Mouse (Mus musculus): ENCODE data around the gene Cacnb4.

Cacnb4 gene

DNA sequence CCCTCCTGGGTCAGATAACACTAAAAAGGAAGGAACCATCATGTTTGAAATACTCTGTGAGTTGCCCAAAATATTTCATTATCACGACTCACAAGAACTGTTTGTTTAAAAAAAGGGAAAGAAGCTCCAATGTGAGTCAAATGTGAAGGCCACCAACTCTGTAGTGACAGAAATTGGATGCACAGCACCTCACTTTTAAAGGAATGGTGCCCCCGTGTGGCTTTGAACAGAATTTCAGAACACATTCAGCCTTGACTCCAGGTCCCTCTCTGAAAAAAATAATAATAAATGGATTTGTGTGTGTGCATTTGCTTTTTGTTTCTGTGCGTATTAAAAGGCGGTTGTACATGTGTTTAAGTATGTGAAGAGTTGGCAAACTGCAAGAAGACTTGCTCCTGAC is 71.3 kb downstream of the Cacnb4 start:
- DNase-seq (ENCODE audit: low read depth, low spot score), result peak; percentile 66

DNA sequence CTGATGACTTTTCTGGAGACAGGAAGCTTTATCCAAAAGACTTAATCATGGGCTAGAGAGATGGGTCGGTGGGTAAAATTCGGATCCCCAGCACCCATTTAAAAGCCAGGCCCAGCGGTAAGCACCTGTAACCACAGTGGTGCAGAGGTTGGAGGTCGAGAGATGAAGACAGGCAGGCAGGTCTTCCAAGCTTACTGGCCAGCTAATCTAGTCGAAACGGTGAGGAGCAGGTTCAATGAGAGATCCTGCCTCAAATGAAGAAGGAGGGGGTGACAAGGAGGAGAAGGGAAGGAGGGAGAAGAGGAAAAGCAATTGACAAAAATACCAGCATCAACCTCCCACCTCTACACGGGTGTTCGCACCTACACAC is 72.0 kb downstream of the Cacnb4 start:
- DNase-seq (ENCODE audit: low read depth, low spot score), result no peak

DNA sequence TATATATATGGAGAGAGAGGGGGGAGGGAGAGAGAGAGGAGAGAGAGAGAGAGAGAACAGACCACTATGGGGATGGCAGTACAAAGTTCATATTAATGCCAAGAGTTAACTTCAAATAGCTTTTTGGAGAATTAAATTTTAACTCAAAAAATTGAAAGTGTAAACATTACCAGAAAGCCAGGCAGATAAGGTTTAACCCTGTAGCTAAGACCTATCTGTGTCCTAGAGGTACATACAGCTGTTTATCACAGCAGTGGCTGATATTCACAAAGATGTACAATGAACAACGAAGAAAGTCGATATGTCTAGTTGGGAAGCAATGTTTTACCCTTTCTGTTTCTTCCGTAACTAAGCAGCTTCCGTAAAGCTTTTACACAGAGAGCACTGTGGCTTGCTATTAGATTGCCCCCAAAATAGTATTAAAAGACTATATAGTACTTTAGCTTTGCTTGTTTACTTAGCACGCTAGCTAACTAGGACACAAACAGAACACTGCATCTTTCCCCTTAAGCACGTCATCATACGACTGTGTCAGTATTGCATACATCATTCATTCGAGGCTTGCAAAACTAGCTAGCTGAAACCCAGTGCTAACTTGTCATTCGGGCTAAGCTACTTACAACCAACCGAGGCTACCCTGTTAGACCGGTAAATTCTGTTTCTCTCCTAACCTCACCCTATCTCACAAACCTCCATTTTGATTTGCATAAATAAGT is 72.5 kb downstream of the Cacnb4 start:
- DNase-seq (ENCODE audit: low read depth, low spot score), result no peak

DNA sequence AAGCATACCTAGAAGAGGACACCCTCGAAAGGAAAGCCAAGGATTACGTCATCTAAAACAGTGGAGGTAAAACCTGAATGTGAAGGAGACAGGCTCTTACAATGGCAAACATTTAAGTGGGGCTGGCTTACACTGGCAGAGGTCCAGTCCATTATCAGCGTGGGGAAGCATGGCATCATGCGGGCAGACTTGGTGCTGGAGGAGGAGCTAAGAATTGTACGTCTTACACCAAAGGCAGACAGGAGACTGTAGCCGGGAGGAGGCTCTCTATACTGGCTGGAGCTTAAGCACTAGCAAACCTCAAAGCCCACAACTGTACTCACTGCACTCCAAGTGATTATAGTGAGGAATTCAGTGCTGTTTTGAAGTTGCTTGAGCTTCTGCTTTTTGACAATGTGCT is 73.2 kb downstream of the Cacnb4 start:
- DNase-seq (ENCODE audit: low read depth, low spot score), result no peak

DNA sequence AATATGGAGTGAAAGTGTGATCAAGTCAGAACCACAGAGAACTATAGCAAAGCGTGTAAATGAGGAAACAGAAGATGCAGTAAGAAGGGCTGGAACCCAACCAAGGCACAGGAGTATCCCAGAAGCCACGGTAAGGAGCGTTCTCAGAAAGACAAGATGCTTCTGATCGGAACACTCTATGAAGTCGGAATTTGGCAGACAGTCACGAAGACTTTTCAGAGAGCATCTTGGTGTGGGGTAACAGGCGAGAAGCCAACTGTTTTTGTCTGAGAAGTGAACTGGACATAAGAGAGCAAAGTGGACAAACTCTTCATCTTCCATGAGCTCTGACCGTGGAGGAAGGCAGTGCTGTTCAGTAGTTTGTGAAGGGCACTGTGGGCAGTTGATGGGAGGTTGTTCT is 73.7 kb downstream of the Cacnb4 start:
- DNase-seq (ENCODE audit: low read depth, low spot score), result no peak

DNA sequence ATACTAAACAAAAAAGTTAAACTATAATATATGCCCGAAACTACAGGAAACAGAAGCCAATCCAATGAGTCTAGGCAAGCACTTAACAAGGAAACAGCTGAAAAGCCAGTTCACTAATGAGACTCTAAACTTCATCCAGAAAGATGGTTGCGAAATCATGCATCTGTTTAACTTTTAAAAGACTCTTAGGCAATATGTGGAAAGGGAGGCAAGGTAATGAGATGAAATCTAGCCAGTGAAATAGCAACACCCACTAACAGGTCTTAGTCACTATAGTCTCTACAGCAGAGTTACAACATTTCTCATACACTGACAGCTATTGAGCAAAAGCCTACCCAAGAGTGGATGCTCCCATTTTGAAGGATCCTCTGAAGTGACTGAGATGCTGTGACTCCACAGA is 74.4 kb downstream of the Cacnb4 start:
- no peak for DNase-seq (ENCODE audit: low read depth, low spot score)

DNA sequence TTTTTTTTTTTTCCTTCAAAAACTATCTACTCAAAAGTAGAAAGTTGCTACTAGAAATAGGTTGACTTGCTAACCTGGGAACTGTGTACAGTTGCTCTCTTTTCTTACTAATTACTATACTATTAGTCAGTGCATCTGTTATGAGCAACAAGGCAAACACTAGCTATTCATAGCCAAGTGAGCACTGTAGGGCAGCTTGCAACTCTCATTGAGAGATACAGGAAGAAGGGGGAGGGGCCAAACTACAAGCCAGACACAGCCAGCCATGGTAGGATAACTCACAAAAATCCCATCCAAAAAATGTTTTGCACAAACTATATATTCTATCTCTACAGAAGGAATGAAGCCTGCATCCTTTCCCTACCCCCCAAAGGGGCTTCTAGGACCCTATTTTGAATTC is 79.1 kb downstream of the Cacnb4 start:
- peak; percentile 19 for DNase-seq (ENCODE audit: low read depth, low spot score)

DNA sequence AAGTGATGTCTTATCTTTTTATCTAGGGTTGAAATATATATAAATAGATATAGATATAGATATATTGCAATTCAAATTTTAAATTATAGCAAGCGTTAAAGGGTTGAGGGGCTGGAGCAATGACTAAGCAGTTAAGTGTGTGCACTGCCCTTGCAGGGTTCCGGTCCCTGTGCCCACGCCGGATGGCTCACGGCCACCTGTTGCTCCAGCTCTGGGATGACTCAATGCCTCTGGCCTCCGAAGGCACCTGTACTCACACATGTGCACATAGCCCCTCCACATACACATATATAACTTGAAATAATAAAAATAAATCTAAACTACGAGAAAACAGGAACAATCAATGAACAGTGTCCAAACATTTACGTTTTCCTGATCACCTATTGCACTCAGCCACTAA is 82.8 kb downstream of the Cacnb4 start:
- DNase-seq (ENCODE audit: low read depth, low spot score), result no peak

DNA sequence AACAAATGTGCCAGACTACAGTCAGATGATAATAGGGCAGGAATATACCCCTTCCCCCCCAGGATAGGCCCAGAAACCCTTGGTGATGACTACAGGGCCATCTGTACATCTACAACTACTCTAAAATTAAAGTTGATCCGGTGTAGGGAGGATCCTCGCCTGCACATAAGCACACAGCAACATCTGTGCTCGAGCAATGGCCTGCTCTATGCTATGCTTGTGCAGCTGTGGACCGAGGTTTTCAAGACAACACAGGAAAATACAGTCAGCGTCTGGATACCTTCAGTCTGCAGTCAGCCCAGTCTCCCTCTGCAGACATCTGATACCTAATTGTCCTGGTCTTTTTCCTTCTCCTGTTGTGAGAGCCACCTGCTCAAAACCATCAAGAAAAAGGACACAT is 83.4 kb downstream of the Cacnb4 start:
- DNase-seq (ENCODE audit: low read depth, low spot score), result no peak

DNA sequence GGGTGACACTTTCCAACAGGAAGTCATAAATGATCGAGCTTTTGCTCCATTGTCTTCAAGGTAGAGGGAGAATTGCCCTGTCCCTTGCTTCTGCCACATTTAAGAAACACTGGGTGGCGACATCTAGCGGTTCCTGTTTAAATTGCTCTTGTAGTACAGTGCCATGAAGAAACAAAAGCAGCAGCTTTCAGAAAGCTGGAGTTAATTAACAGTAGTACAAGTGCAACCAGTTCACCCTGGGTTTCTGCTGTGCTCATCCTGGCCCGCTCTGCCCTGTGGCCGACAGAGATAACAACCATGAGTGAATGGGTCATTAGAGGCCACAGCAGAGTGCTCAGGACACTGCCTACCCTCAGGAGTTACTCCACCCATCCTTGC is 85.7 kb downstream of the Cacnb4 start:
- DNase-seq (ENCODE audit: low read depth, low spot score), result peak; percentile 70

DNA sequence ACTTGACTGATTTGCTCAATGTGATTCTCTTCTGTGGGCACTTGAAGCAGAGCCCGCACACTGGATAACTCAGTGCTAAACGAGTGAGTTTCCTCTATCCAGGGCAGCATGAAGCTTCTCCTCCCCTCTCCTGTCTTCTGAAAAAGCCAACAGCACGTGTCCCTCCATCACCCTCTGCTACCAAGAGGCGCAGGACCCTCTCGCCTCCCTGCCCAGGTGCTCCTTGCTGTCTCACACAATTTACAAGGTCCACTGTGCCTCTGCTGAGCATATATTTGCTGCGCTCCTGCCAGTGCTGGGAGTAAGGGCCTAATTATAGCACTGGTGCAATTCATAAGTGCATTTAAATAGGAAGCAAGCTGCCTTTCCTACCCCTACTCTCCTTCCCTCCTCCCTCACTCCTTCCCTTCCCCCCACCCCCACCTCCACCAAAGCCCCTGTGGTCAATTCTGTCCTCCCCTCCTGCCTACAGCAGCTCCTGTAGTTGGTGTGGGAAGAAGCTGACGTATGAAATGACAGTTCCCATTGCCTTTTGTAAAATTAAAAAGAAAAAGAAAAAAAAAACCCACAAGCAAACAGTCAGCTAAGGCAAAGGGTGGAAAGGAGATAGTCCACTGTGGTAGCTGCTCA is 86.2 kb downstream of the Cacnb4 start:
- DNase-seq (ENCODE audit: low read depth, low spot score), result no peak

DNA sequence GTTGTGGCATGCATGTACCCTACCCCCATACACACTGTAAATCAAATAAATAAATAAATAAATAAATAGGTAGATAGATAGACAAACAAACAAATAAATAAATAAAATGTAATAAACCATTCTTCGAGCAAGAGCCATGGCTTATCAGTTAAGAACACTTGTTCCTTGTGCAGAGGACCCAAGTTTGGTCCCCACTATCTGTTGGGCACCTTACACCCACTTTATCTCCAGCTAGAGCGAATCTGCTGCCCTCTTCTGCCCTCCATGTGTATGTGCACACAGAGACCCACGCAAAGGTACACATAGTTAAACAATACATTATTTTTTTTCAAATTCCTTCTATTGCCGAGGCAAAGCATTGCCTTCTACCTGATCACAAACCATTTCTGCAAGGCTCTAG is 87.1 kb downstream of the Cacnb4 start:
- peak; percentile 32 for DNase-seq (ENCODE audit: low read depth, low spot score)

DNA sequence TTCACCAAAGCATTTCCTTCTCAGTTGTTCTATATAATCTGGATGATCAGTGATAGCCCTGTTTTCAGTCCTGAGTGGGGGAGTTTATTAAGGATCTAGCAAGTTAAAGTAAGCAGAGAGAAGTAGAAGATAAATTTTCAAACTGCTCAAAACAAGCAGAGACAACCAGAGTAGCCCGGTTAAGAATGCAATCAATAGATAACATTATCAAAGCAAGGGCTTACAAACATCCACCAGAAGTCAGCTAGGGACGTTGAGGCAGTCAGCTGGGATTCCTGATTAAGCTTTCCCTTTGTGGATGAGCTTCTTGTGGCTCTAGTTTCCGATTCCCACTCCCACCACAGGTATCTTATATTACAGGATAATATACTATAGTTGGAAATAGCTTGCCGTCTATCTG is 91.2 kb downstream of the Cacnb4 start:
- DNase-seq (ENCODE audit: low read depth, low spot score), result no peak

DNA sequence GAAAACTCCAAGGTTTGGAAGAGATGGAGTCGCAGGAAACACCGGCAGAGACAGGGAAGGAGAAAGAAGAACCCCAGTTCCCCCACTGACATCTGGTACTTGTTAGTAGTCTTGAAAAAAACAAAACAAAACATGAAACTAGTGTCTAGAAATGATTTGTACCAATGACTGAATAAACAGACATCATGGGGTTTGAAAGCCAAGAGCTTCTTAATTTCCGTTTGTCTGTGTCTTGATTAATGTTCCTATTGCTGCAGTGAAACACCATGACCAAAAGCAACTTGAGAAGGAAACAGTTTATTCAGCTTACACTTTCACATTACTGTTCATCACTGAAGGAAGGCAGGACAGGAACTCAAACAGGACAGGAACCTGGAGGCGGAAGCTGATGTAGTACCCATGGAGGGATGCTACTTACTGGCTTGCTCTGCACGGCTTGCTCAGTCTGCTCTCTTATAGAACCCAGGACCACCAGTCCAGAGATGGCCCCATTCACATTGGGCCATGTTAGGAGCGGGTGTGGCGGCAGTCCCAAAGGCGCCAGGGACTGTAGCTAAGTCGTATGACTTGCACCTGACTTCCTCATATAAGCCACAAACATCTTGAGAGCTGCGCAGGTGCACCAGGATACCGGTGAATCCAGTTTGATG is 95.4 kb downstream of the Cacnb4 start:
- no peak for DNase-seq (ENCODE audit: low read depth, low spot score)

DNA sequence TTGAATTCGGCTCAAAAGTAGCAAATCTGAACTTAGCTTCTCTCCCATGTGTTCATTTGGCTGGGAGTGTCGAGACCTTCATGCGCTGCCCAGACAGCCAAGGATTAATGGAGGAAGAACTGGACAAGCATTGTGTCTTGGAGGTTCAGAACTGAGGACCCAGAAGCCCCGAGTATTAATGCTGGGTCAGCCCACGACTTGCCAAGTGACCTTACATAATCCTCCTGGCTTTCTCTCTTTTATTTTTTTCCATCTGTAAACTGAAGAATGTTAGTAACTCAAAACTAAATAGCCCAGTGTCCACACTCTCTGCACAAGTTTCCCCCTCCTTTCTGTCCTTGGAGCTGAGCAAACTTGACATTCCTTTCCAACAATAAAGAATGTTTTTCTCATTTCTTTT is 95.9 kb downstream of the Cacnb4 start:
- no peak for DNase-seq (ENCODE audit: low read depth, low spot score)

DNA sequence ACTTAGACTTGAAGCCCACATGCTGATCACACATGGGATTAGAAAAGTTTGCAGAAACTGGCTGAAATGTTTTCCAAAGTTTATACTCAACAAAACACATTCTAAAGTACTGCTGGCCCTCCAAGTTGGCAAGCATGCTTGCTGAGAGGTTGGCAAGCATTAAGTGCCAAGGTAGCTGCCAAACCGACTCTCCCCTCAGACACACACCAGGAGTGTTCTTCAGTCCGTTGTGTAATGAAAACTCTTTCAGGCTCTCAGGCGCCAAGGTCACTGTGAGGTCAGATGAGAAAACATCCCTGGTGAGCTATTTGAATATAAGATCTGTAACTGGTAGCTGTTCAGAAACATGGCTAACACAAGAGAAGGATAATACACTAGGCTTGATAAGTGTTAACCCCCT is 97.8 kb downstream of the Cacnb4 start:
- DNase-seq (ENCODE audit: low read depth, low spot score), result no peak

DNA sequence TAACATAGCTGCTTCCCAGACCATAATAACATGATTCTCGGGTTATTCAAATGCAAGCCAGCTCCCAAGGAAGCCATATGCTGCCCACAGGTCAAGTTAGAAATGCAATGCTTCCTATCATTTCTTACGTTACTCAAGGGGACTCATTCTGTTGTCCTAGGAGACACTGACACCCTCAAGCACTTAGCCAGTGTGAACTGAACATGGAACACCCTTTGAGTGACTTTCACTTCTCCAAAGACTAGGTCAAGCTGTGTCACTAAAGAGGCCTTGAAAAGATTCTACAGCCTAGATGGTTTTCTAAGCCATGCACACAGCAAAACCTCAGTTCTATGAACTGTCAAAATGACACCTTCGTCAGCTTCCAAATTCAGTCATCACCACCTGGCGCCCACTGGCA is 98.9 kb downstream of the Cacnb4 start:
- peak; percentile 7 for DNase-seq (ENCODE audit: low read depth, low spot score)

DNA sequence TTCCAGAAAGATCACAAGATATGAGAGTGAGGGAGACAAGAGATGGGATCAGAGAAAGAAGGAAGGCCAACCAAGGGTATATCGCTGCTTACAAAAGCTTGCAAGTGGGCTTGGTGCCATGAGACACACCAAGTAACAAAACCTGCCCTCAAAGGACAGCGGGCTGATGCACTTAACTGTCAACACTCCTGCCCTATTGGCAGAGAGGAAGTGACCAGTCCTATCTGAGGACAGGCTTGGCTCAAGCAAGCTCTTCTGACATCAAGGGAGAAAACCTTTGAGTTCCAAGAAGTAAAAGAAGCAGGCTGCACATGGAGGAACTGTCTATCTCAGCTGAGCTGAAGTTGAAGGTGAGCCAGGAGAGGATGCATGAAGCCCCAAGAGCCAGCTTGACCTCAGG is 100.1 kb downstream of the Cacnb4 start:
- DNase-seq (ENCODE audit: low read depth, low spot score), result no peak

DNA sequence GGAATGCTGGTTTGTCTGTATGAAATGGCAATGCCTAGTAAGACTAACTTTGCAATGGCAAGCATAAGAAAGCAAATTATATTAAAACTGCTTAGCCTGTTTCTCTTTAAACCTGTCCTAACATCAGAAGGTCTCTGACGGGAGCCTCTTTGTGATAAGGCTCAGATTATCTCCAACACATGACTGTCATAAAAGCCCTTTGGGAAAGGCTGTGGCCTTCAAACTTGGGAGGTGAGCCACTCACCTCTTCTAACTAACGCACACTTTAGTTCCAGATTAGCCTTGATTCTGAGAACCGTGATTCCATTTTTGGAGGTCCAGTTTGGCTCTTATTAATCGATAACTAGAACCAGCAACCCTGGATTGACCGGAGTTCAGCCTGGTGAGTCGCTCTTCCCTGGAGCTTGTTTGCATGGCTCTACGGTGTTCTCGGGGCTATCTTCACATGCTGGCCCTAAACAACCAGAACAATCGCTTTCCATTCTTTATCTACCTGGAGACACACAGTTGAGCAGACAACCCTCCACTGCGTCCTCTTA is 100.9 kb downstream of the Cacnb4 start:
- DNase-seq (ENCODE audit: low read depth, low spot score), result no peak

DNA sequence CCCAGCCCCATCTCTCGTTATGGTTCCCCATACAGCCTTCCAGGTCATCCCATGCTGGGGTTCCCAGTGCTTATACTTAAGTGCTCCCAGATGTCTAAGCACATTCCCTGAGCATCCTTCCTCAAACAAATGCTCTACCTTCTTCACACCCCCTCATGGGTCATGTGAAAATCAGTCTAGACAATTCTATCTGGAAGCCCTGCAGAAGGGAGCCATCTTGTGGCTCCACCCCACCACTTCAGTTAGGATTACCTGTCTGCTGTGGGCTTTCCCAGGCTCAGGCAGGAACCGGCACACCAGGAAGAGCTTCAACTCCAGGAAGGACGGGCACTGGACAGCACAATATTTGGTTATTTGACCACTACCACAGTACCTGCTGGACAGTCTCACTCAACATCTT is 101.7 kb downstream of the Cacnb4 start:
- peak; percentile 12 for DNase-seq (ENCODE audit: low read depth, low spot score)

DNA sequence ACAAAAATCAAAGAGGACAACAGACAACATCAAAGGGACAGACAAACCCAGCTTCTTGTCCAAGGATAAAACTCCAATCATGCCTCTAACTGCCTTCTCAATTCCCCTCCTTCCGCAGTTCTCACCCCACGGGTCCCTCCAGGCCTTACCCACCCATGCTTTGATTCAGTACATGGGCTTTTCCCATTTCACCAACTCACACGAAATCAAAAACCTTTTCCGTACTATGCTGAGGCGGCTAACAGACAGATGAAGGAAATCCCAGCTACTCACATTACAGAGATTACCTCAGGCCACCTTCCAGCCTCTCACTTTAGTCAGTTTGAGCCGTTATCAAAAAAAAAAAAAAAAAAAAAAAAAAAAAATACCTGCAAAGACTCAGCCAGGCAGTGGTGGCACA is 104.4 kb downstream of the Cacnb4 start:
- DNase-seq (ENCODE audit: low read depth, low spot score), result no peak

DNA sequence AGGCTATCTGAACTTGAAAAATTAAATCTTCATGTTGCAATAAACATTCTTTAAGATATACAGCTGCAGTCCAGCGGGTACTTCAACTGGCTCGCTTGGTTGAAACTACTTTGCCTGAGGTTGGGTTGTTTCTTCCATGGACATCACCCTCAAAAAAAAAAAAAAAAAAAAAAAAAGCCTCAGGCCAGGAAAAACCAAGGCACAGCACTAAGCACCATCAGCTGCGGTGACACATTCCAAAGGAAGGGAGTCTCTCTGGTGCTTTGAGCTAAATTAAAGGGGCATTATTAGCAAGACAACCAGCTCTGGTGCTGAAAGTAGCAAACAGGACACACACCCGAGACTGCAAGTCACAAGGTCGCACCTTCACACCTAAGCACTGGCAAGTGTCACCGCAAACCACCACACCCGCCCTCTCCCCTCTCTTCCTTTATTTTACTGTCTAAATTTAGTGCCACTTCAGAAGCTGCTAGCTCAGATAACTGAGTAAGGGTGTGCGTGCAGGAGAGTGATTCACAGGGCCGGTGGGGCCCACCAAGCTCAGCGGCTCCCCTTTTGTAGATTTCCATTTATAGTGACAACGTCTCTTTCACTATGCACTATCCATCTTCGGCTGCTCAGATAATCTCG is 105.2 kb downstream of the Cacnb4 start:
- DNase-seq (ENCODE audit: low read depth, low spot score), result no peak

DNA sequence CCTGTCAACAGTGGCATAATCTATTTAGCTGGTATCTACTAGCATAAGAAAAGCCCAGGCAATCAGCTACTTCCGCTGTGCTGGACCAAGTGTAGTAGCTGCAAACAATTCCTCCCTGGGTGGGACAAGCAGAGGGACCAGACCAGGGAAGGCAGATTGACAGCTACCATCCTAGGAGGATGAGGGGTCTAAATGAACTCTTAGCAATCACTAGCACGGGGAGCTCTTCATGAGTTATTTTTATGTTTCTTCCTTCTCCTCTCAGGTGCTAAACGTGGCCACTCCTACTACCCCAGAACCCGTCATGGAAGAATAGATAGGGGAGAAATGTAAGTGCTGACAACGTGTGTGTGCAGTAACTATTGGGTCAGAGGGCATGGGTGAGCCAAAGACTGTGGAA is 105.8 kb downstream of the Cacnb4 start:
- DNase-seq (ENCODE audit: low read depth, low spot score), result no peak
